Mouse (Mus musculus) urinary bladder, postnatal 10 days (tissue): ENCODE results near the gene Kcnab3.

ENCODE experiments used
- DNase-seq: peaks from one replicate; pipeline ENCODE4 v3.0.0; 2022; ENCODE audit warnings: low spot score

The Kcnab3 gene

GRCm38 (mm10) chr11:69331929-69332405, 5.9 kb downstream of the Kcnab3 start:
- DNase-seq = peak; percentile 33

GRCm38 (mm10) chr11:69332713-69333253, 6.7 kb downstream of the Kcnab3 start:
- no peak for DNase-seq

GRCm38 (mm10) chr11:69333922-69334321, 7.9 kb downstream of the Kcnab3 start:
- DNase-seq = no peak

- DNase-seq = no peak
Measured at GRCm38 (mm10) chr11:69334796-69335195, 8.7 kb downstream of the Kcnab3 start.

GRCm38 (mm10) chr11:69340161-69341131, 14.4 kb downstream of the Kcnab3 start, which contains the start of gene Rnf227:
Rnf227 (plus strand) TSS chr11:69340461.
- DNase-seq = no peak

GRCm38 (mm10) chr11:69346441-69346840, 20.4 kb downstream of the Kcnab3 start:
- DNase-seq = no peak

GRCm38 (mm10) chr11:69356544-69356943, 30.5 kb downstream of the Kcnab3 start:
- no peak for DNase-seq

GRCm38 (mm10) chr11:69357690-69358089, 31.6 kb downstream of the Kcnab3 start:
- no peak for DNase-seq

- no peak for DNase-seq
Measured at GRCm38 (mm10) chr11:69362021-69362420, 36.0 kb downstream of the Kcnab3 start.

GRCm38 (mm10) chr11:69362479-69362878, 36.4 kb downstream of the Kcnab3 start:
- DNase-seq = no peak

GRCm38 (mm10) chr11:69364376-69364775, 38.3 kb downstream of the Kcnab3 start:
- DNase-seq = no peak

- DNase-seq = peak; percentile 79
Measured at GRCm38 (mm10) chr11:69364910-69365309, 38.9 kb downstream of the Kcnab3 start.

GRCm38 (mm10) chr11:69365722-69366121, 39.7 kb downstream of the Kcnab3 start:
- DNase-seq = no peak

GRCm38 (mm10) chr11:69366157-69366854, 40.2 kb downstream of the Kcnab3 start:
- peak; percentile 94 for DNase-seq

- DNase-seq = no peak
Measured at GRCm38 (mm10) chr11:69366855-69367615, 41.0 kb downstream of the Kcnab3 start.

GRCm38 (mm10) chr11:69367616-69368355, 41.7 kb downstream of the Kcnab3 start:
- no peak for DNase-seq

- DNase-seq = no peak
Measured at GRCm38 (mm10) chr11:69368356-69369214, 42.5 kb downstream of the Kcnab3 start.

GRCm38 (mm10) chr11:69369215-69369989, 43.3 kb downstream of the Kcnab3 start, which contains the start of gene Chd3:
Chd3 (minus strand) TSS chr11:69369406.
- DNase-seq = no peak
